ENCODE assay signal across 16 mouse cellular contexts in the genomic region with DNA sequence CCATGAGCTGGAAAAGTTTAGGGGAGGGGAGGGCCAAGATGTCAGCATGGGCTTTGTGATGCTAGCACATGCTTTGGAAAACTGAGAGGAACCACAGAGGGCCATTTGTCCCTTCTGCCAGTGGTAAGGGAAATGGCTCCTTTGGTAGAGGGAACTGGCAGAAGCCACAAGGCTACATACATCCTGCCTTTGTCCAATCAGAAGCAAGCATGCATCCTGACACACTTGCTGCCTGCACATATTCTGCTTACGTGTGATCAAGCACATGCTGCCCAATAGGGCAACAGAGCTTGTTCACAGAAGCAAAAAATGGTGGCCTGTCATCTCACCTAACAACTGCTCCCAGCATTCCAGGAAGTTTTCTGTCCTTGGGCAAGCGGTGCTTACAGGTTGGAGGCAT. TPM values are rescaled to one million over a fixed set of nuclear protein-coding genes. Genes with fewer than 3 reads are reported as not detected.
"Had no signal": no experiment of that assay in that cellular context is flagged by ENCODE, and none has a peak within 500 bp of the region (broad histone marks: within the 10 kb centered on the region; RNA-seq: fewer than 3 reads in every experiment).

No protein-coding gene starts in this region.

- H3K9me3 ChIP-seq: liver, embryonic 12.5 days; lung, embryonic 15.5 days; midbrain, embryonic 10.5 days had no signal

- ATAC-seq: intestine, postnatal 0 days; liver, embryonic 12.5 days had no signal

- H3K4me3 ChIP-seq: layer of hippocampus, adult 2 months; liver, embryonic 12.5 days; lung, embryonic 15.5 days; midbrain, embryonic 10.5 days had no signal

- H3K9ac ChIP-seq: liver, embryonic 12.5 days; lung, embryonic 15.5 days had no signal

- H3K4me1 ChIP-seq: lung, embryonic 15.5 days had no signal

- H3K4me2 ChIP-seq: liver, embryonic 12.5 days; lung, embryonic 15.5 days had no signal

- H3K36me3 ChIP-seq: lung, embryonic 15.5 days had no signal

- H3K27me3 ChIP-seq: liver, embryonic 12.5 days; lung, embryonic 15.5 days had no signal

- H3K27ac ChIP-seq: kidney, postnatal 0 days; layer of hippocampus, adult 2 months; liver, embryonic 12.5 days; lung, embryonic 15.5 days; midbrain, embryonic 10.5 days; stomach, postnatal 0 days had no signal

- DNase-seq: kidney, adult 9 months; kidney, postnatal 4 days; left cerebral cortex, postnatal 4 days; lung, postnatal 14 days; midbrain, embryonic 14.5 days; thymus, postnatal 4 days had no signal

RNA-seq across cellular contexts. Expression of a gene that starts 26.6 kb away (rescaled TPM):
- total RNA-seq: layer of hippocampus, adult 2 months; left cerebral cortex, adult 18-20 months; left cerebral cortex, postnatal 10 days had no signal
- polyA plus RNA-seq: intestine, postnatal 0 days; liver, embryonic 16.5 days; midbrain, embryonic 14.5 days had no signal
